Mouse (Mus musculus) forebrain, embryonic 10.5 days (tissue): ENCODE measurements around the gene Slc6a4. TPM values are rescaled to one million over a fixed set of nuclear protein-coding genes. Genes with fewer than 3 reads are reported as not detected.
"Not testable (repeated sequence)": the region's sequence is repeated elsewhere in the genome, so short reads cannot be mapped to it uniquely, and the experiment has no call there.

Experiments
- DNase-seq: peaks from one replicate; pipeline ENCODE4 v3.0.0-alpha.2; 2017; ENCODE audit warnings: low spot score; ENCODE audit errors: extremely low spot score
- H3K27ac ChIP-seq: fragments of 300-500 bp; sonication (generic); 2 replicates; pipeline ENCODE4 v1.5.1; 2016; ENCODE audit warnings: mild to moderate bottlenecking
- H3K27me3 ChIP-seq: fragments of 300-500 bp; sonication (generic); 2 replicates; pipeline ENCODE4 v1.6.1; 2016; ENCODE audit warnings: mild to moderate bottlenecking; ENCODE audit not compliant: poor library complexity, severe bottlenecking
- H3K36me3 ChIP-seq: fragments of 300-500 bp; sonication (generic); replicated peaks from 2 replicates; pipeline ENCODE4 v1.6.1; 2016; ENCODE audit warnings: mild to moderate bottlenecking, moderate library complexity
- H3K4me1 ChIP-seq: fragments of 300-500 bp; sonication (generic); 2 replicates; pipeline ENCODE4 v1.6.1; 2016
- H3K4me3 ChIP-seq: fragments of 300-500 bp; sonication (generic); 2 replicates; pipeline ENCODE4 v1.5.1; 2016; ENCODE audit warnings: mild to moderate bottlenecking, moderate library complexity
- H3K9me3 ChIP-seq: fragments of 300-500 bp; sonication (generic); 2 replicates; pipeline ENCODE4 v1.6.1; 2016; ENCODE audit warnings: mild to moderate bottlenecking, moderate library complexity
- WGBS: fragments of 180-500 bp; shearing (Covaris S2); methylation state at CpG from one replicate; pipeline ENCODE4 v1.1.7; 2016; 5-methylcytosine and 5-hydroxymethylcytosine counted together
- polyA plus RNA-seq: library from polyadenylated mRNA; unstranded; fragments of >200 nt; fragmentation: Nextera tagmentation; extraction: Ambion mirVana; gene quantifications from 2 replicates; pipeline ENCODE4 v1.2.1, GENCODE M21; 2016

The Slc6a4 gene
- polyA plus RNA-seq, 1 experiment from 2014 or later = 0.43 TPM

GRCm38 (mm10) chr11:77028157-77028556 is 29.8 kb downstream of the Slc6a4 start:
- DNase-seq = no peak
- no peaks in the 10 kb centered on the region for H3K9me3 ChIP-seq
- H3K27ac ChIP-seq = no peak overlapping the region
- no peak overlapping the region for H3K4me3 ChIP-seq
- 89% methylated on average over 3 of the region's 3 CpGs for WGBS
- no peaks in the 10 kb centered on the region for H3K27me3 ChIP-seq
- H3K36me3 ChIP-seq = no peaks in the 10 kb centered on the region
- H3K4me1 ChIP-seq = no peaks in the 10 kb centered on the region

- DNase-seq = no peak
- Histone ChIP-seq H3K27me3 (no peaks in the 10 kb centered on the region), H3K4me3 (no peak overlapping the region), H3K27ac (no peak overlapping the region), H3K9me3 (no peaks in the 10 kb centered on the region), H3K36me3 (no peaks in the 10 kb centered on the region), H3K4me1 (no peaks in the 10 kb centered on the region)
- WGBS = 88% methylated on average over 14 of the region's 14 CpGs
Observed at GRCm38 (mm10) chr11:77031151-77031934, 32.9 kb downstream of the Slc6a4 start.

GRCm38 (mm10) chr11:77041891-77042290 is 43.5 kb downstream of the Slc6a4 start:
- Histone ChIP-seq H3K36me3 (peaks cover 27% of the 10 kb centered on the region), H3K9me3 (no peaks in the 10 kb centered on the region), H3K27me3 (no peaks in the 10 kb centered on the region), H3K27ac (no peak overlapping the region), H3K4me1 (no peaks in the 10 kb centered on the region), H3K4me3 (no peak overlapping the region)
- DNase-seq = no peak
- 90% methylated on average over 4 of the region's 4 CpGs for WGBS

GRCm38 (mm10) chr11:77042816-77043215 is 44.4 kb downstream of the Slc6a4 start:
- no peak overlapping the region for H3K27ac ChIP-seq
- DNase-seq = no peak
- no peak overlapping the region for H3K4me3 ChIP-seq
- H3K27me3 ChIP-seq = no peaks in the 10 kb centered on the region
- H3K9me3 ChIP-seq = no peaks in the 10 kb centered on the region
- peaks cover 36% of the 10 kb centered on the region for H3K36me3 ChIP-seq
- H3K4me1 ChIP-seq = no peaks in the 10 kb centered on the region
- WGBS = 77% methylated on average over 2 of the region's 2 CpGs

- Histone ChIP-seq H3K4me3 (no peak overlapping the region), H3K36me3 (peaks cover 29% of the 10 kb centered on the region), H3K9me3 (no peaks in the 10 kb centered on the region), H3K27ac (no peak overlapping the region), H3K4me1 (no peaks in the 10 kb centered on the region), H3K27me3 (no peaks in the 10 kb centered on the region)
- WGBS = 87% methylated on average over 5 of the region's 5 CpGs
- no peak for DNase-seq
Observed at GRCm38 (mm10) chr11:77061951-77062350, 63.5 kb downstream of the Slc6a4 start.

GRCm38 (mm10) chr11:77063406-77063805 is 65.0 kb downstream of the Slc6a4 start:
- WGBS = 95% methylated on average over 2 of the region's 2 CpGs
- H3K27ac ChIP-seq = no peak overlapping the region
- H3K4me1 ChIP-seq = no peaks in the 10 kb centered on the region
- H3K4me3 ChIP-seq = no peak overlapping the region
- peaks cover 39% of the 10 kb centered on the region for H3K36me3 ChIP-seq
- H3K27me3 ChIP-seq = no peaks in the 10 kb centered on the region
- H3K9me3 ChIP-seq = no peaks in the 10 kb centered on the region
- DNase-seq = no peak

GRCm38 (mm10) chr11:77068825-77069224 is 70.4 kb downstream of the Slc6a4 start:
- H3K4me3 ChIP-seq = no peak overlapping the region
- no peak for DNase-seq
- no peaks in the 10 kb centered on the region for H3K9me3 ChIP-seq
- no peaks in the 10 kb centered on the region for H3K27me3 ChIP-seq
- no peak overlapping the region for H3K27ac ChIP-seq
- 95% methylated on average over 4 of the region's 4 CpGs for WGBS
- H3K4me1 ChIP-seq = no peaks in the 10 kb centered on the region
- peaks cover 80% of the 10 kb centered on the region for H3K36me3 ChIP-seq

- Histone ChIP-seq H3K4me1 (no peaks in the 10 kb centered on the region), H3K27ac (no peak overlapping the region), H3K9me3 (no peaks in the 10 kb centered on the region), H3K27me3 (no peaks in the 10 kb centered on the region), H3K4me3 (no peak overlapping the region), H3K36me3 (peaks cover 89% of the 10 kb centered on the region)
- 81% methylated on average over 4 of the region's 4 CpGs for WGBS
- no peak for DNase-seq
Observed at GRCm38 (mm10) chr11:77070721-77071120, 72.3 kb downstream of the Slc6a4 start.

- peak overlapping the region; percentile 75 for H3K4me3 ChIP-seq
- H3K27me3 ChIP-seq = peaks cover 12% of the 10 kb centered on the region; the same call in 1 of the 2 replicates
- peak overlapping the region; percentile 92 for H3K27ac ChIP-seq
- peaks cover 41% of the 10 kb centered on the region for H3K36me3 ChIP-seq
- WGBS = 62% methylated on average over 4 of the region's 4 CpGs
- not testable (repeated sequence) for H3K9me3 ChIP-seq, DNase-seq
- H3K4me1 ChIP-seq = peaks cover 15% of the 10 kb centered on the region
Observed at GRCm38 (mm10) chr11:77077331-77077730, 78.9 kb downstream of the Slc6a4 start.

- Histone ChIP-seq H3K27me3 (peaks cover 12% of the 10 kb centered on the region; the same call in 1 of the 2 replicates), H3K27ac (peak overlapping the region; percentile 92), H3K9me3 (no peaks in the 10 kb centered on the region), H3K4me3 (peak overlapping the region; percentile 75), H3K4me1 (peaks cover 15% of the 10 kb centered on the region), H3K36me3 (peaks cover 36% of the 10 kb centered on the region)
- WGBS = 5% methylated on average over 16 of the region's 16 CpGs
- peak; percentile 36 for DNase-seq
Observed at GRCm38 (mm10) chr11:77077792-77078191, 79.4 kb downstream of the Slc6a4 start.

- H3K27me3 ChIP-seq = peaks cover 12% of the 10 kb centered on the region; the same call in 1 of the 2 replicates
- H3K27ac ChIP-seq = peak within 1 kb of the TSS; percentile 92
- WGBS = 5% methylated on average over 48 of the region's 48 CpGs
- peaks cover 29% of the 10 kb centered on the region for H3K36me3 ChIP-seq
- peak within 1 kb of the TSS; percentile 75 for H3K4me3 ChIP-seq
- peaks cover 15% of the 10 kb centered on the region for H3K4me1 ChIP-seq
- DNase-seq = peak; percentile 98
- H3K9me3 ChIP-seq = no peaks in the 10 kb centered on the region
Observed at GRCm38 (mm10) chr11:77078273-77079134, 80.1 kb downstream of the Slc6a4 start, which contains the start of gene Nsrp1. Nsrp1 (minus strand) TSS chr11:77078435.

- no peaks in the 10 kb centered on the region for H3K9me3 ChIP-seq
- 95% methylated on average over 1 of the region's 1 CpGs for WGBS
- peaks cover 15% of the 10 kb centered on the region for H3K4me1 ChIP-seq
- H3K4me3 ChIP-seq = no peak overlapping the region
- no peak overlapping the region for H3K27ac ChIP-seq
- H3K27me3 ChIP-seq = peaks cover 12% of the 10 kb centered on the region; the same call in 1 of the 2 replicates
- H3K36me3 ChIP-seq = peaks cover 21% of the 10 kb centered on the region
- DNase-seq = no peak
Observed at GRCm38 (mm10) chr11:77079361-77079760, 81.0 kb downstream of the Slc6a4 start.
